Mouse (Mus musculus): Measurements from ENCODE around the gene Ren1. TPM values are rescaled to one million over a fixed set of nuclear protein-coding genes. Genes with fewer than 3 reads are reported as not detected.

The Ren1 gene
- polyA plus RNA-seq, 1 experiment = not detected

DNA sequence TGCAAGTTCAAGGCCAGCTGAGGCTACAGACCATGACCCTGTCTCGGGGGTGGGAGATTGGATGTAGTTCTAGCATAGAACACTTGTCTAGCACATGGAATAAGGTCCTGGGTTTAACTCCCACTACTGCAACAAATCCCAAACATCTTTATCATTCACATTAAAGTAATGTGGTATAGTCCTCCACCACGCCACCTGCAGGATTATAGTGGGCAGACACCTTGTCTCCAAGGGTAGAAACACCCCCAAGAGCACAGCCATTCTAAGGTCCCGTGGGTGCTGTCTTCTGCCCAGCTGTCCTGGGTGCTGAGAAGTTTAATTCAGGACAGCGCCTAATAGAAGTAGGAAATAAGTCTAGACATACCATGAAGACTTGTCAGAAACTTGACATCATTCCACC, 33.7 kb upstream of the Ren1 start:
- 87% methylated on average over 4 of the region's 4 CpGs for WGBS
- H3K27ac ChIP-seq (ENCODE audit: insufficient read depth, low read depth, low read length) = no peak overlapping the region
- no peak overlapping the region for H3K4me3 ChIP-seq (ENCODE audit: insufficient read depth, low read depth, low read length)
- peaks cover 8% of the 10 kb centered on the region for H3K4me1 ChIP-seq (ENCODE audit: control insufficient read depth, insufficient read depth, low read length)
- TF ChIP-seq CTCF (IDR thresholded peaks at IDR 0.05; ENCODE audit: insufficient read depth, low read depth, low read length) = no peak
- no peak for TF ChIP-seq POLR2A (IDR thresholded peaks at IDR 0.05; ENCODE audit: insufficient read depth, low read depth, low read length)

DNA sequence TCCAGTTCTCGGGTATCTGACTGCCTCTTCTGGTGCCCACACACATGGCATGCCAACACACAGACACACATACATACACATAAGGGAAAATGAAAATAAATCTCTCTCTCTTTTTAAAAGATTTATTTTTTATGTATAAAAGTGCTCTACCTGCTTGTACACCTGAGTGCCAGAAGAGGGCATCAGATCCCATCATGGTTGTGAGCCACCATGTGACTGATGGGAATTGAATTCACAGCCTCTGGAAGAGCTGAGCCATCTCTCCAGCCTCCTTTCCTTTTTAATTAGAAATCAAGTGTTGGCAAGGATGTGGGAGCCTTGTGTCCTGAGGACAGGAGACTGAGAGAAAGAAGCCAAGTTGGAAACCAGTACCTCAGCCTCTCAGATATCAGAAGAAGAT, 33.2 kb upstream of the Ren1 start:
- Histone ChIP-seq H3K4me1 (ENCODE audit: control insufficient read depth, insufficient read depth, low read length) (peaks cover 10% of the 10 kb centered on the region), H3K27ac (ENCODE audit: insufficient read depth, low read depth, low read length) (no peak overlapping the region), H3K4me3 (ENCODE audit: insufficient read depth, low read depth, low read length) (no peak overlapping the region)
- 58% methylated on average over 1 of the region's 1 CpGs for WGBS
- TF ChIP-seq CTCF (IDR thresholded peaks at IDR 0.05; ENCODE audit: insufficient read depth, low read depth, low read length) (no peak), POLR2A (IDR thresholded peaks at IDR 0.05; ENCODE audit: insufficient read depth, low read depth, low read length) (no peak)

DNA sequence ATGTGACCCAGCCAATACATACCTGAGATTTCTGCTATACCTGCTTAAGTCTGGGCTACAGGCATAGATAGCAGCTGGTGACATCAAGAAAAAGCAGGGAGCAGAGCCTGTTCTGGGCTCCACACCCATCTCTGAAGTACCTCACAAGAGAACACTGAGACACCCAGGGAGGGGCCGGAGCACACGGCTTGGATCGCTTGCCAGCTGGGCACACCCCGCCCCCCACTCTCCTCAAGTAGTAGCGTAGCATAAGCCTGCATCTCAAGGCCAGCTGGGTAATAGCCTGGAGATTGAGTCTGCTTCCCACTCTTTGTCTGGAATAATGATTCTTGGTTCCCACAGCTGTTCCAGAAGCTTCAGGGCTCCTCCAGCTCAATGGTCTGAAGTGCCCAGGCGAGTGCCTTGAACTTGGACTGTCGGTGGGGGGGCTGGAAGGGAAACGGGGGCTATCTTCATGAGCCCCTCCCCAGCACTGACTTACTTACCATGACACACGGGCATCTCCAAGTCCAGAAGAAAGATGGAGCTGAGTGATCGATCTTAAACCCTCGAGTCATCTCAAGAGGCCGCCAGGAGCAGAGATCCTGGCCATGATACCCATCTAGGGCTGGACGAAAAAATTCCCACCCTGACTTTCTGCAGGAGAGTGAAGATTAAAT, 28.9 kb upstream of the Ren1 start, which contains the start of gene Kiss1:
Gene Kiss1 (plus strand): TSS at position 609 of the 659 bp plus-strand sequence.
- H3K4me3 ChIP-seq (ENCODE audit: insufficient read depth, low read depth, low read length) = no peak within 1 kb of the TSS
- H3K27ac ChIP-seq (ENCODE audit: insufficient read depth, low read depth, low read length) = no peak within 1 kb of the TSS
- no peak for TF ChIP-seq CTCF (IDR thresholded peaks at IDR 0.05; ENCODE audit: insufficient read depth, low read depth, low read length)
- 0 out of 2 replicates have a peak, but pooled peaks cover 9% of the 10 kb centered on the region for H3K4me1 ChIP-seq (ENCODE audit: control insufficient read depth, insufficient read depth, low read length)
- WGBS = 64% methylated on average over 13 of the region's 13 CpGs

DNA sequence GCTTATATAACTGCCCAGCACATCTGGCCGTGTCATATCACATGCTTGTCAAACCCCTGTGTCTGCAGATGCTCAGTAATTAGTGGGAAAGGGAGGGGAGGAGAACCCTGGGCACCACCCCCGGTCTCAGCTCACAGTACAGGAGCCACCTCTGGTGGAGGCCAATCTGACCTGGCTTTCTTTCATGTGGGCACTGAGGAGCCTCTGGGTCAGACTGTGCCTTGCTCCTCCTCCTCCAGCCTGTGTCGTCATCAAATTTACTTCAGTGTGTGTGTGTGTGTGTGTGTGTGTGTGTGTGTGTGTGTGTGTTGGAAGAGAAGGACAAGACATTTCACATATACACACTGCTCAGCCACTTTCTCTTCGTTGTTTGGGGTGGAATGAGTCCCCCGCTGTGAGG, 27.0 kb upstream of the Ren1 start:
- WGBS = 58% methylated on average over 5 of the region's 5 CpGs
- no peak for TF ChIP-seq CTCF (IDR thresholded peaks at IDR 0.05; ENCODE audit: insufficient read depth, low read depth, low read length)
- no peak for TF ChIP-seq POLR2A (IDR thresholded peaks at IDR 0.05; ENCODE audit: insufficient read depth, low read depth, low read length)
- H3K27ac ChIP-seq (ENCODE audit: insufficient read depth, low read depth, low read length) = no peak overlapping the region
- H3K4me3 ChIP-seq (ENCODE audit: insufficient read depth, low read depth, low read length) = no peak overlapping the region
- H3K4me1 ChIP-seq (ENCODE audit: control insufficient read depth, insufficient read depth, low read length) = 0 out of 2 replicates have a peak, but pooled peaks cover 9% of the 10 kb centered on the region

DNA sequence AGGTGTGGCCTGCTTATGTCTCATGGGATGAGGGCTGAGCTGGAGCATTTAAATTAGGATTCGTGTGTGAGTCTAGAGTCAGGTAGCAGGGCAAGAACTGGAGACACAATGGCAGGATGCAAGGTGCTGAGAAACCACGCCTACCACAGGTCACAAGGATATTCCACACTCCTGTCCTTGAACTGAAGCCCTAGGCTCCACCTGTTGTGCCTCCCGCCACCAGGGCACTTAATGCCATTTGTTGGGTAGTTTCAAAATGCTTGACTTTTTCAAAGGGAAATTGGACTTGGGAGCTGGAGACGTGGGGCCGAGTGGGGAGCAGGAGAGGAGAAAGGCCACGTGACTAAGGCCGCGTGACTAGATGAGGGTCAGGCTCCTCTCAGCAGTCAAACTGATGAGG, 24.4 kb upstream of the Ren1 start:
- 94% methylated on average over 8 of the region's 8 CpGs for WGBS
- no peak for TF ChIP-seq POLR2A (IDR thresholded peaks at IDR 0.05; ENCODE audit: insufficient read depth, low read depth, low read length)
- TF ChIP-seq CTCF (IDR thresholded peaks at IDR 0.05; ENCODE audit: insufficient read depth, low read depth, low read length) = no peak

DNA sequence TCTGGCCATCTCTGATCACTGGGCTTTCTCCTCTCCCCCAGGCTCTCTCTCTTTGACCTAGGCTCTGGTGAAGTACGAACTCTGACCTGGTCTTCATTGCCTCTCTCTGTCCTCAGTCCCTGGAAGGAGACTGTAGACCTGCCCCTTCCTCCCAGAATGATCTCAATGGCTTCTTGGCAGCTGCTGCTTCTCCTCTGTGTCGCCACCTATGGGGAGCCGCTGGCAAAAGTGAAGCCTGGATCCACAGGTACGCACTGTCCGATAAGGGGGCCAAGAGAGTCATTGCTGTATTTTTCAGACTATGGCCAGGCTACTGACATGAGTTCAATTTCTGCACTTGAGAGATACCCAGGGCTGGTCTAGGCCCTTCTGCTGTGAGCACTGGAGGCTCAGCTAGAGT, 23.2 kb upstream of the Ren1 start:
- 84% methylated on average over 5 of the region's 5 CpGs for WGBS
- Histone ChIP-seq H3K27ac (ENCODE audit: insufficient read depth, low read depth, low read length) (no peak overlapping the region), H3K4me3 (ENCODE audit: insufficient read depth, low read depth, low read length) (no peak overlapping the region), H3K4me1 (ENCODE audit: control insufficient read depth, insufficient read depth, low read length) (peaks cover 7% of the 10 kb centered on the region)
- TF ChIP-seq POLR2A (IDR thresholded peaks at IDR 0.05; ENCODE audit: insufficient read depth, low read depth, low read length) = no peak
- no peak for TF ChIP-seq CTCF (IDR thresholded peaks at IDR 0.05; ENCODE audit: insufficient read depth, low read depth, low read length)

More for the DNA sequence above, 24.4 kb upstream of the Ren1 start:
- H3K27ac ChIP-seq (ENCODE audit: insufficient read depth, low read depth, low read length) = no peak overlapping the region
- H3K4me1 ChIP-seq (ENCODE audit: control insufficient read depth, insufficient read depth, low read length) = peaks cover 16% of the 10 kb centered on the region; the same call in 1 of the 2 replicates
- no peak overlapping the region for H3K4me3 ChIP-seq (ENCODE audit: insufficient read depth, low read depth, low read length)

DNA sequence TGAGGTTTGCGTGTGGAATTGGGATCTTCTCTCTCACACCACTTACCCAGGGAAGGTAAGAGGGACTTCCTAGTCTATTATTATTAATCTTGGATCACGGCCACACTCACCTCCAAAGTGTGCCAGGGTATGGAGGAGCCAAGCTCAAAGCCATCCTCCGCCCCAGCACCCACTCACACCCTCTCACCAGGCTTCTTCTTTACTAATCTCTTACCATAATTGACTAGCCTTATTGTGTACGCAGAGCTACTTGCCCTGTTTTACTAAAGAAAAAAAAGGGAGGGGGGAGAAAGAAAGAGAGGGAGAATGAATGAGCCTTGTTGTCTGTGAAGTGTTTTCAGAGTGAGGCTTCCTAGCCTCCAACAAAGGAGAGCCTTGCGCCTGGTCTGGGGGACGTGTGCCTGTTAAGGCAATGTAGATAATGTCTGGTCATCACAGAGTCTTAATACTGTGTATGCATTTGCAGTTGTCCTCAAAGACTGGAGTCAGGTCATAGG, 22.0 kb upstream of the Ren1 start:
- TF ChIP-seq POLR2A (IDR thresholded peaks at IDR 0.05; ENCODE audit: insufficient read depth, low read depth, low read length) (no peak), CTCF (IDR thresholded peaks at IDR 0.05; ENCODE audit: insufficient read depth, low read depth, low read length) (no peak)
- H3K4me3 ChIP-seq (ENCODE audit: insufficient read depth, low read depth, low read length) = no peak overlapping the region
- H3K4me1 ChIP-seq (ENCODE audit: control insufficient read depth, insufficient read depth, low read length) = peaks cover 7% of the 10 kb centered on the region
- no peak overlapping the region for H3K27ac ChIP-seq (ENCODE audit: insufficient read depth, low read depth, low read length)
- WGBS = 73% methylated on average over 6 of the region's 6 CpGs

DNA sequence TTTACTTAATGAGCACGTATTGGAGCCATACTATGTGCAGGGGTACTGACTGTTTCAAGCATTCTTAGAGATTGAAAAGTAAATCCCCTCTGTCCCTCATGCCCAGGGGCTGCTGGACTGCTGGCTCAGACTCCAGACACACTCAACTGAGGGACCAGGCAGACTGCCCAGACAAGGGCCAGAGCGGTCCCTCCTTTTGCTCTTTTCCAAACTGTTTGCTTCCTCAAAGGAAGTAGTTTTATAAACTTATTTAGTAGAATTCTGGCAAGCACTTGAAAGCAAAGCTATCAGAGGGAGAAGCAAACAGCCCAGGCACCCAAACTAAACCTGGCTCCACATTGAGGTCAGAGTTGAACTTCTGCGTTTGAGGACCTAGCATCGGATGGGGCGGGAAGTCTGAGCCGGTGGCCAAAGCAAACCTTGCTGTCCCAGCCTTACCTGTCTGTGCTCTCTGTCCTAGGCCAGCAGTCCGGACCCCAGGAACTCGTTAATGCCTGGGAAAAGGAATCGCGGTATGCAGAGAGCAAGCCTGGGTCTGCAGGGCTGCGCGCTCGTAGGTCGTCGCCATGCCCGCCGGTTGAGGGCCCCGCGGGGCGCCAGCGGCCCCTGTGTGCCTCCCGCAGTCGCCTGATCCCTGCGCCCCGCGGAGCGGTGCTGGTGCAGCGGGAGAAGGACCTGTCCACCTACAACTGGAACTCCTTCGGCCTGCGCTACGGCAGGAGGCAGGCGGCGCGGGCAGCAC, 21.2 kb upstream of the Ren1 start:
- TF ChIP-seq POLR2A (IDR thresholded peaks at IDR 0.05; ENCODE audit: insufficient read depth, low read depth, low read length) (no peak), CTCF (IDR thresholded peaks at IDR 0.05; ENCODE audit: insufficient read depth, low read depth, low read length) (no peak)
- Histone ChIP-seq H3K4me1 (ENCODE audit: control insufficient read depth, insufficient read depth, low read length) (peaks cover 7% of the 10 kb centered on the region), H3K27ac (ENCODE audit: insufficient read depth, low read depth, low read length) (no peak overlapping the region), H3K4me3 (ENCODE audit: insufficient read depth, low read depth, low read length) (no peak overlapping the region)
- WGBS = 23% methylated on average over 34 of the region's 34 CpGs

DNA sequence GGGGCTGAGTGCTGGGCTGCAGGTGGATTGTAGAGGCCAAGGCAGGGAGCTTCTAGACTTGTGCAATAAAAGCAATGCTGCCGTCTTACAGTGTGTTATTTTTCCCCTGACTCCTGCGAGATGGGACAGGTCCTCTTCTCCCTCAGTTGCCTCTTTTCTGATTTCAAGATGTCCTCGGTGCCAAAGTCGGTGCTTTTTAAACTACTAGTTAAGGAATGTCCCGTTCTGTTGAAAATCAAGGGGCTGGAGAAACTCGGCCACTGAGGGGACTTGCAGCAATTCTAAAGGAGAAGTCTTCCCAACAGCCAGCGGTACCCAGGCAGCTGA, 20.7 kb upstream of the Ren1 start:
- no peak for TF ChIP-seq CTCF (IDR thresholded peaks at IDR 0.05; ENCODE audit: insufficient read depth, low read depth, low read length)
- TF ChIP-seq POLR2A (IDR thresholded peaks at IDR 0.05; ENCODE audit: insufficient read depth, low read depth, low read length) = no peak
- Histone ChIP-seq H3K4me1 (ENCODE audit: control insufficient read depth, insufficient read depth, low read length) (peaks cover 7% of the 10 kb centered on the region), H3K27ac (ENCODE audit: insufficient read depth, low read depth, low read length) (no peak overlapping the region), H3K4me3 (ENCODE audit: insufficient read depth, low read depth, low read length) (no peak overlapping the region)
- 53% methylated on average over 7 of the region's 7 CpGs for WGBS
